Mouse (Mus musculus): Measurements from ENCODE around the gene Srsf6. TPM values are rescaled to one million over a fixed set of nuclear protein-coding genes. Genes with fewer than 3 reads are reported as not detected.

Srsf6 gene
- polyA plus RNA-seq, 1 experiment: 64.6 TPM

DNA sequence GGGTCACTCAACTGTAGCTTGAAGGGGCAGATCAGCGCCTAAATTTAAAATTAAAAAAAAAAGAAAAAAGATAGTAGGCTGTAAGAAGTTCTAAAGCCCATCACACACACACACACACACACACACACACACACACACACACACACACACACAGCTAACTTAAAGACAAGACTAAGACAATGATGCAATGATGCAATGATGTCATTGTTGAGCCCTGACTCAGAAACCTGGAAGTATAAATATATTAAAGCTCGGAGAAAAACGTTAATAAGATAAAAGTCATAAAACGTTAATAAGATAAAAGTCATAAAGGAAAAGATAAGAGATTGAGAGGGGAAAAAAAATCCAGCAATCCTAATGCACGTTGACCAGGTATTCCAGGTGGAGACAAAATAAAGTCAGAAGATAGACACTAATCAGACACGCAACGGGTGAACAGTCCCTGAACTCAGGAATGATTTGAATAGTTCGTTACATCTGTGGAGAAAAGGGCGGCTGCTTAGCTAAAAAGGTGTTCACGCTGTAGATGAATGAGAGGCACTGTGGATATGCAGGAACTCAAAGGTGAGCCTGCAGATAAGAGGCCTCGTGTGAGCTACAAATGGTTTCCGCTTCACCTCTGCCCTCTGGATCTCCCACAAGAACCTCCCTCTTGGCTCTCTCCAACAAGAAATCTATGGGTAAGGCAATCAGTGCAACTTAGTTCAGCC, 31.3 kb upstream of the Srsf6 start:
- WGBS: 73% methylated on average over 12 of the region's 12 CpGs
- Histone ChIP-seq H3K27ac (ENCODE audit: insufficient read depth, low read depth, low read length) (no peak overlapping the region), H3K27me3 (replicated peaks; ENCODE audit: control insufficient read depth, insufficient read depth, low read length) (no peaks in the 10 kb centered on the region), H3K4me1 (ENCODE audit: control insufficient read depth, insufficient read depth, low read length) (no peaks in the 10 kb centered on the region), H3K36me3 (ENCODE audit: control insufficient read depth, insufficient read depth, low read length) (no peaks in the 10 kb centered on the region), H3K4me3 (ENCODE audit: insufficient read depth, low read depth, low read length) (no peak overlapping the region)
- DNase-seq: no peak
- TF ChIP-seq CTCF (conservative IDR thresholded peaks at IDR 0.05; ENCODE audit: insufficient read depth, insufficient read length, low read depth, low read length) (no peak), POLR2A (IDR thresholded peaks at IDR 0.05; ENCODE audit: low read depth, low read length) (no peak)

DNA sequence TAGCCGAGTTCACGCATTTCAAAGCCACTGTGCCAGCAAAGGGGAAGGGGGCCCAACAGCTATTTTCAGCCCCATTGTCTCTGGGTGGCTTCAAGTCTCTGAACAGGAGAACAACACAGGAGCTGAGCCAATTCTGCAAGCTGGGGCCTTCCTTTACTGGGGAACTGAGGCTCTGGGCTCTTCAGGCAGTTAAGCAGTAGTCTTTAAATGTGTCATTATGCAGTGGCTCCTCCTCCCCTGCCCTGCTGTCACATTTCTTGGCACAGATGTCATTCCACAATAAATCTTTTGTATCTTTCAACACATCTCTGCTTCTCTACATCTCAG, 30.8 kb upstream of the Srsf6 start:
- Histone ChIP-seq H3K36me3 (ENCODE audit: control insufficient read depth, insufficient read depth, low read length) (no peaks in the 10 kb centered on the region), H3K27me3 (replicated peaks; ENCODE audit: control insufficient read depth, insufficient read depth, low read length) (no peaks in the 10 kb centered on the region), H3K4me1 (ENCODE audit: control insufficient read depth, insufficient read depth, low read length) (no peaks in the 10 kb centered on the region; the same call in 1 of the 2 replicates), H3K4me3 (ENCODE audit: insufficient read depth, low read depth, low read length) (no peak overlapping the region), H3K27ac (ENCODE audit: insufficient read depth, low read depth, low read length) (no peak overlapping the region)
- 48% methylated on average over 2 of the region's 2 CpGs for WGBS
- no peak for DNase-seq
- no peak for TF ChIP-seq POLR2A (IDR thresholded peaks at IDR 0.05; ENCODE audit: low read depth, low read length)
- no peak for TF ChIP-seq CTCF (conservative IDR thresholded peaks at IDR 0.05; ENCODE audit: insufficient read depth, insufficient read length, low read depth, low read length)

DNA sequence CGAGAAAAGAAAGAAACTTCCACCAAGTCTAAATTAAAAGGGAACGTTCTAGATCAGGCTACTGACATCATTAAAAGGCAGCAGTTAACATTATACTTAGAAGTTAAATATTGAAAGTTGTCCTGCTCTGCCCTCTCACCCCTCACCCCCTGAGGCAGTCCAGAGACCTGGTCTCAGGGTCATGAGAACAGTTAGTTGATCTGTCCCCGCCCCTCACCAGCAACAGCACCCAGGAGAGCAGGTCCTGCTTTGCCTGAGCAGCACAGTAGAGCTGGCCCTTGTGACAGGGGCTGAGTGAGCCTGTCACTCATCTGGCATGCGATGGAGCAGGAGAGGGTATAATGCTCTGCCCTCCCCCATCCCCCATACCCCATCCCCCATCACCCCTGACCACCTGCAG, 25.4 kb upstream of the Srsf6 start:
- 40% methylated on average over 4 of the region's 4 CpGs for WGBS

DNA sequence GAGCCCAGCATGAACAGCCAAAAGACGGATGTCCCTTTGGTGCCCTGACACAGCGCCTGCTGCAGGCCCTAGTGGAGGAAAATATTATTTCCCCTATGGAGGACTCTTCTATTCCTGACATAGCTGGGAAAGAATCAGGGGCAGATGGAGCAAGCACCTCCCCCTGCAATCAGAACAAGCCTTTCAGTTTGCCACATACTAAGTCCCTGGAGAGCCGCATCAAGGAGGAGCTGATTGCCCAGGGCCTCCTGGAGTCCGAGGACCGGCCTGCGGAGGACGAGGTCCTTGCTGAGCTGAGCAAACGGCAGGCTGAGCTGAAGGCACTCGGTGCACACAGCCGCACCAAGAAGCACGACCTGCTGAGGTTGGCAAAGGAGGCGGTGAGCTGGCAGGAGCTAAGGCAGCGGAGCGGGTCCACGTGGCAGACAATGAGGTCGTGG, 23.3 kb upstream of the Srsf6 start:
- Histone ChIP-seq H3K27ac (ENCODE audit: insufficient read depth, low read depth, low read length) (no peak overlapping the region), H3K4me3 (ENCODE audit: insufficient read depth, low read depth, low read length) (no peak overlapping the region), H3K4me1 (ENCODE audit: control insufficient read depth, insufficient read depth, low read length) (peaks cover 7% of the 10 kb centered on the region), H3K27me3 (replicated peaks; ENCODE audit: control insufficient read depth, insufficient read depth, low read length) (no peaks in the 10 kb centered on the region), H3K36me3 (ENCODE audit: control insufficient read depth, insufficient read depth, low read length) (no peaks in the 10 kb centered on the region)
- no peak for TF ChIP-seq POLR2A (IDR thresholded peaks at IDR 0.05; ENCODE audit: low read depth, low read length)
- no peak for TF ChIP-seq CTCF (conservative IDR thresholded peaks at IDR 0.05; ENCODE audit: insufficient read depth, insufficient read length, low read depth, low read length)
- WGBS: 32% methylated on average over 16 of the region's 16 CpGs
- DNase-seq: peak; percentile 84

More for the DNA sequence above, 25.4 kb upstream of the Srsf6 start:
- Histone ChIP-seq H3K4me3 (ENCODE audit: insufficient read depth, low read depth, low read length) (no peak overlapping the region), H3K36me3 (ENCODE audit: control insufficient read depth, insufficient read depth, low read length) (no peaks in the 10 kb centered on the region), H3K27me3 (replicated peaks; ENCODE audit: control insufficient read depth, insufficient read depth, low read length) (no peaks in the 10 kb centered on the region), H3K4me1 (ENCODE audit: control insufficient read depth, insufficient read depth, low read length) (peaks cover 7% of the 10 kb centered on the region), H3K27ac (ENCODE audit: insufficient read depth, low read depth, low read length) (no peak overlapping the region)
- DNase-seq: peak; percentile 92
- TF ChIP-seq CTCF (conservative IDR thresholded peaks at IDR 0.05; ENCODE audit: insufficient read depth, insufficient read length, low read depth, low read length): no peak
- TF ChIP-seq POLR2A (IDR thresholded peaks at IDR 0.05; ENCODE audit: low read depth, low read length): no peak

DNA sequence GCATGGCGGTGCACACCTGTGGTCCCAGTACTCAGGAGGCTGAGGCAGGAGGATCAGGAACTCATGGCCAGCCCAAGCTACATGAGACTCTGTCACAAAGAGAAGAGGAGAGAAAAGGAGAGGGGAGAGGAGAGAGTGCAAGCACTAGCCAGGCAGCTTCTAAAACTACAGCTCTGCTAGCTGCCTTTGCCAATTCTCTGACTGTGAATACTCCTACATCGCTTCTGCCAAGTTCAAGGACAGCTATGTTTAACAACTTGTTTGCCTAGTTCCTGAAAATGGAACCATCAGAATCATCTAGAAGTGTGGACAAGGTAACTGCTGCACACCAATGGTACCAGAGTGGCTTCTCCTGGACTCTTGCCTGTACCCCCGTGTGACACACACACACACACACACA, 17.3 kb upstream of the Srsf6 start:
- H3K4me1 ChIP-seq (ENCODE audit: control insufficient read depth, insufficient read depth, low read length): no peaks in the 10 kb centered on the region
- TF ChIP-seq CTCF (conservative IDR thresholded peaks at IDR 0.05; ENCODE audit: insufficient read depth, insufficient read length, low read depth, low read length): no peak
- H3K4me3 ChIP-seq (ENCODE audit: insufficient read depth, low read depth, low read length): no peak overlapping the region
- no peak for DNase-seq
- H3K27ac ChIP-seq (ENCODE audit: insufficient read depth, low read depth, low read length): no peak overlapping the region
- no peaks in the 10 kb centered on the region; the same call in 1 of the 2 replicates for H3K27me3 ChIP-seq (replicated peaks; ENCODE audit: control insufficient read depth, insufficient read depth, low read length)
- H3K36me3 ChIP-seq (ENCODE audit: control insufficient read depth, insufficient read depth, low read length): no peaks in the 10 kb centered on the region
- WGBS: 64% methylated on average over 3 of the region's 3 CpGs

DNA sequence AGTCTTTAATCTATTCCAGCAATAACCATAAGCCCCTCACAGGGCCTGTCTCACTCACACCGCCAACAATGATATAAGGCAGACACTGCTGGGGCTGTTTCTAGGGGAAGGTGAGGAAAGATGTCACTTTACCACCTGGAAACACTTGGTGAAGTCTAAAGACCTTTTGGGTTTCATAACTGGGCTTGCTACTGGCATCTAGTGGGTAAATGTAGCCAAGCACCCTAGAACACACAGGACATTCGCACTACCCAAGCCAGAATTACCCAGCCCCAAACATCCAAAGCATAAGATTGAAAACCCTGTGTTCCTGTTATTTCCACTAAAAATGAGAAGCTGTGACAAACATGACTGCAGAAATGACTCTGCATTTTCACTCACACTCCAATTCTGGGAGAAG, 16.8 kb upstream of the Srsf6 start:
- 38% methylated on average over 2 of the region's 2 CpGs for WGBS
- H3K36me3 ChIP-seq (ENCODE audit: control insufficient read depth, insufficient read depth, low read length): no peaks in the 10 kb centered on the region
- no peaks in the 10 kb centered on the region; the same call in 1 of the 2 replicates for H3K27me3 ChIP-seq (replicated peaks; ENCODE audit: control insufficient read depth, insufficient read depth, low read length)
- no peak overlapping the region for H3K4me3 ChIP-seq (ENCODE audit: insufficient read depth, low read depth, low read length)
- no peak overlapping the region for H3K27ac ChIP-seq (ENCODE audit: insufficient read depth, low read depth, low read length)
- no peak for TF ChIP-seq POLR2A (IDR thresholded peaks at IDR 0.05; ENCODE audit: low read depth, low read length)
- peak; percentile 50 for TF ChIP-seq CTCF (conservative IDR thresholded peaks at IDR 0.05; ENCODE audit: insufficient read depth, insufficient read length, low read depth, low read length)
- H3K4me1 ChIP-seq (ENCODE audit: control insufficient read depth, insufficient read depth, low read length): no peaks in the 10 kb centered on the region
- peak; percentile 54 for DNase-seq

DNA sequence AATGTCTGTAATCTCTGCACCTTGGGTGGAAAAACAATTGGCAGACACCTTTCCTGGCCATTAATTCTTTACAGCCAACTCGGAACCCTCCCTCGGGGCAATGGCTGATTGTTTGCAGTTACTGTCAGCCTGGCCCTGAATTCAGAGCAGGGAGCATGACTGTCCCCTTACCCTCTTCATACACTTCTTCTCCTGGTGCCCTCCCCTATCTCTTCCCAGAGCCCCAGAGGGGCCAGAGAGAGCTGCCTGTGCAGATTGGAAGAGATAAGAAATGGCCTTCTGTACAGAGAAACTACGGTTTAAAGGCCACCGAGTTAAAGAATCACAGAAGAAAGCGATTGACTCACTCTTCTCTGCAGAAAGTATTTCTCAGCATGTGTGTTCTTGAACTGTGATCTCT, 11.4 kb upstream of the Srsf6 start:
- TF ChIP-seq POLR2A (IDR thresholded peaks at IDR 0.05; ENCODE audit: low read depth, low read length) (no peak), CTCF (conservative IDR thresholded peaks at IDR 0.05; ENCODE audit: insufficient read depth, insufficient read length, low read depth, low read length) (no peak)
- WGBS: 30% methylated on average over 5 of the region's 5 CpGs
- no peaks in the 10 kb centered on the region for H3K4me1 ChIP-seq (ENCODE audit: control insufficient read depth, insufficient read depth, low read length)

More for the DNA sequence above, 11.4 kb upstream of the Srsf6 start:
- H3K36me3 ChIP-seq (ENCODE audit: control insufficient read depth, insufficient read depth, low read length): no peaks in the 10 kb centered on the region
- no peak for DNase-seq
- no peaks in the 10 kb centered on the region for H3K27me3 ChIP-seq (replicated peaks; ENCODE audit: control insufficient read depth, insufficient read depth, low read length)
- no peak overlapping the region for H3K27ac ChIP-seq (ENCODE audit: insufficient read depth, low read depth, low read length)
- H3K4me3 ChIP-seq (ENCODE audit: insufficient read depth, low read depth, low read length): no peak overlapping the region

All from kidney, adult 2 months (tissue).